Mouse (Mus musculus): ENCODE measurements around the gene Ccnl2.

DNA sequence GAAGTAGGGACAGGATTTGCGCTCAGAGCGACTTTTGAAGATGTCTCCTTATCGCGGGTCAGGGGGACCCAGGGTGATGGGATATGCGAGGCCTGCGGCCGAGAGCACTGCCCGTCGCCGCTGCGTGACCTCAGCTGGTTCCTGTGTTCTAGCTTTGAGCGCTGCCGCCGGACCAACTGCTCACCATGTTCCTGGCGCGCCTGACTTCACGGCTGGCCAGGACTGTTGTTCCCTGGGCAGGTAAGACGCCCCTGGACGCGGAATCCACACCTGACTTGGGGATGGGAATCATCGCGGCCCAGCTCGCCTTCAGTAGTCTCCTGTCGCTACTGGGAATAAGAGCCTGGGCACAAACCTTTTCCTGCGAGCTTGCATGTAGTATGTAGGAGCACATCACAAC is 19.5 kb downstream of the Ccnl2 start:
- TF ChIP-seq CTCF (IDR thresholded peaks at IDR 0.05; ENCODE audit: control insufficient read depth, insufficient read depth, insufficient read length), result no peak
- no peak for TF ChIP-seq MAX (IDR thresholded peaks at IDR 0.05)
- TF ChIP-seq CEBPB (IDR thresholded peaks at IDR 0.05; ENCODE audit: low read depth), result no peak
- TF ChIP-seq MYOD1 (IDR thresholded peaks at IDR 0.05; ENCODE audit: control insufficient read depth, insufficient read length, low read depth), result no peak
- TF ChIP-seq USF1 (IDR thresholded peaks at IDR 0.05; ENCODE audit: low read depth), result no peak
- TF ChIP-seq MYOG (IDR thresholded peaks at IDR 0.05; ENCODE audit: control insufficient read depth, extremely low read depth, insufficient read length), result no peak

Data from C2C12 (cell line).